Mouse (Mus musculus) adrenal gland, adult 18-20 months (tissue): ENCODE data around the gene Cebpb. TPM values are rescaled to one million over a fixed set of nuclear protein-coding genes. Genes with fewer than 3 reads are reported as not detected.

Source experiments
- DNase-seq, 2 experiments: peaks; one replicate each; pipeline ENCODE4 v3.0.0; 2021 to 2022; ENCODE audit warnings: low spot score in 2 of 2
- microRNA-seq, 2 experiments: library from miRNA; unstranded; fragments of <30 nt; microRNA quantifications; one replicate each; pipeline ENCODE4 v1.2.0; 2021; ENCODE audit warnings: borderline number of aligned reads in 2 of 2
- total RNA-seq, 2 experiments: library from RNA; stranded (reverse); gene quantifications; 1 replicate in 1 of 2; 2 replicates in 1 of 2; pipeline ENCODE4 v1.2.3; 2021

Gene Cebpb
- total RNA-seq, 2 experiments from 2014 or later = 433 to 502 TPM

DNA sequence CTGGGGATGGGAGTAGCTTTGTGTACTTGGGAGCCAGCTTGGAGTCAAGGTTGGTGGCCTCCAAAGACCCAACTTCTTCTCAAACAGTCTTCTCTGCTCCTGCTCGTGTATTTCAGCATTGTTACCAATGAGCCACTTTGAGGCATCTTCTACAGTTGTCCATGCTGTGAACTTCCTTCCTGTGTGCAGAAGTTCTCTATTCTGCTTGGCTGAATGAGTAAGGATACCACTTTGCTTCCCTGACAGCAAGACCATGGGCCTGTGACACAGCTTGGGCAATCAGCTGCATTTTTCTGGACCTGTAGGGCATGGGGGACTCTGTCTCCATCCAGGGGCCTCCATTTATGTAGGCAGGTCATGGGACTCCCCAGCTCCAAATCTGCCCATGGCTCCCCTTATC is 28.5 kb downstream of the Cebpb start:
- DNase-seq = no peak

- DNase-seq = no peak
These were observed 30.8 kb downstream of the Cebpb start for GRCm38 (mm10) chr2:167719520-167719919.

DNA sequence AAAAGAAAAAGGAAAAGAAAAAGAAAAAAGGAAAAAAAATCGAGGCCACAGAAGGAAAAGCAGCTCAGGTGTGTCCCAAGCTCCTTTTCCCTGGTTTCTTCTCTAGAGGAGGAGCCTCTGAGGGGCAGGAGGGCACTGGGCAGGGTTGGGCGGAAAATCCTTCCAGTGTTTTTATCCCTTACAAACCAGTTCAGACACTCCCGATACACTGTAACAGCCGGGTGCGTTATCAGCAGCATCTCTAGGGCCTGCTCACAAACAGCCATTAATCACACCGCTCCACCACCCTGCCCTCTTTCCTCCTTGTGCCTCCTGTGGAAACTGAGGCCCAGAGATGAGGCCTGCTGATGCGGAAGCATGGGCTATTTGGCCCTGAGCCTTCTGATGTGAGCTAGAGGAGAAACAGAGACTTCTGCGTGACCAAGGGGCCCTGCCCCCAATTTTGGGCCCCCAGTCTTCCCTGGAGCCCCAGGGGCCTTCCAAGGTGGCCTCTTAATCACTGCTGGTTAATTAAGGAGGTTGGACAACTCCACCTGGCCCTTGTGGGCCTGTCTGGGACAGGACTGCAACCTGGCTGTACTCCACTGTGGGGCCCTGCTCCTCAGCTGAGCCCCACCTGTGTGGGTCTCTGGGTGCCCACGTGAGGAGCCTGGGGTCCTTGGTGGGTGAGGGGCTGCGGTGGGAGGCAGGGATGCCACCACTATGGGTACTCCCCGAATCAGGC is 32.6 kb downstream of the Cebpb start:
- no peak for DNase-seq

- no peak for DNase-seq
These were observed 33.8 kb downstream of the Cebpb start for GRCm38 (mm10) chr2:167722538-167722937.

- DNase-seq = no peak
These were observed 35.0 kb downstream of the Cebpb start for GRCm38 (mm10) chr2:167723589-167724206.

GRCm38 (mm10) chr2:167725879-167726278 is 37.2 kb downstream of the Cebpb start:
- DNase-seq = no peak

DNA sequence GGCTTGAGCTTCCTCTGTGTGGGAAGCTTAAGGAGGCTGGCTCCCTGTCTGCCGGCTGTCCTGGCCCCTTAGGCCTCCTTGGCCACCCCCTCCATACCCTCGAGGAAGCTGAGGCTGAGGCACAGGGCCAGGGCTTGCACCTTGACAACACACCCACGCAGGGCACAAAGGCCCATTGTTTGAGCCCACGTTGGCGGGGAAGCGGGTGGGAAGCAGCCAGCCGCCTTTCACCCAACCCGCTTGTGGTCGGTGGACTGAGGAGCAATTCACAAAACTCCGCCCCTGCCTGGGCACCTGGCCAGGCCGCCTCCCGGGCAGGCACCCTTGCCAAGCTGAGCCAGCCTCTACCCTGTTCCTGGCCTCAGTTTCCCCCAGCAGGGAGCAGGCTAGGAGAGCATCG is 38.4 kb downstream of the Cebpb start:
- no peak for DNase-seq

GRCm38 (mm10) chr2:167730036-167730435 is 41.3 kb downstream of the Cebpb start:
- DNase-seq = no peak

DNA sequence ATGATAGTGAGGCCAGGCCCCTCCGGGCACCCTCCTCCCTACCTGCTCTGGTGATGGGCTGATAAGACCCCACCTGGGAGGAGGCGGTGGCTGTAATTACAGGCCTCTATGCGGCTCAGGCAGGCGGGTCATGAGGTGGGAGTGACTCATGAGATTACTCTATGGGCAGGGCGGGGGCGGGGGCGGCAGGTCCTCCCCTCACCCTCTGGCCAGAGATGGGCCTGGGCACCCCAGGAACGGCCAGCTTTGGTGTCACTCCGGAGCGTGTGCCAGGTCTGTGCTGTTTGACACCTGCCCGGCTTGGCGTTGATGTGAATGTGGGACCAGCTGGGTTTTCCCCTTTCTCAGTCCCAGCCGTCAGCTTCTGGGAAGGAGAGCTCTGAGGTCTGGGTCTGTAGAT is 42.4 kb downstream of the Cebpb start:
- no peak for DNase-seq

- no peak for DNase-seq
These were observed 46.1 kb downstream of the Cebpb start for GRCm38 (mm10) chr2:167734861-167735260.

DNA sequence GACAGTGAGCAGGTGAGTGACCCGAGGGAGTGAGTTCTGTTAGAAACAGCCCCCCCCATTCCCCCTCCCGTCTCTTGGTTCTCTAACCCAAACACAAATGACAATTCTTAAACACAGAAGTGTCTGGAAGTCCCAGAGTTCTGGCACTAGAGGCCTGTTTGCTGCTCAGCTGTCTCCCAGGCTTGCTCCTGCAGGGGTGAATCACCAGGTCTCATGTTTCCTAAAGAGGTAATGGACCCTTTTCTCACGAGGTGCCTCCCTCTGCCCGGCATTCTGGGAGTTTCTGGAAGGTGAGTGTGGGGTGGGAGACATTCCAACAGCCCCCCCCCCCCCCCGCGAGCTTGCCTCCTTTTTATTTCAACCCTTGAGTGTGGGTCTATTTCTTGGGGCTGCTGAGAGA is 50.3 kb downstream of the Cebpb start:
- no peak for DNase-seq

Small RNAs within 50 kb of the gene (microRNA-seq; reads per million reads assigned to microRNA genes)
- gene Gm22355 = 0 reads per million in 2 experiments

Other genes with a start within 250 kb of the Cebpb start
- 100 to 1,000 TPM in 1 of 2 experiments, 10 to 100 TPM in 1; 88.3 to 103 TPM for gene Rnf114, start 196.3 kb upstream of the Cebpb start, total RNA-seq
- 10 to 100 TPM; 41.1 to 42.8 TPM for gene Spata2, start 196.0 kb upstream of the Cebpb start, total RNA-seq
- 1 to 10 TPM; 6.3 to 8.8 TPM for gene Snai1, start 150.7 kb upstream of the Cebpb start, total RNA-seq
- 100 to 1,000 TPM; 184 to 195 TPM for gene Ube2v1, start 56.8 kb upstream of the Cebpb start, total RNA-seq
- gene Gm20431, start 27.4 kb upstream of the Cebpb start, total RNA-seq = 10 to 100 TPM; 11.6 to 15.2 TPM
- gene Tmem189, start 907 bp downstream of the Cebpb start, total RNA-seq = 10 to 100 TPM; 21.4 to 26.6 TPM
- gene Ptpn1, start 243.1 kb downstream of the Cebpb start, total RNA-seq = 10 to 100 TPM; 56.6 to 64.4 TPM